Mouse (Mus musculus) layer of hippocampus, adult 9-11 months (tissue): ENCODE results near the gene Rufy3.

Experiments
- DNase-seq: peaks from one replicate; pipeline ENCODE4 v3.0.0; 2022

Rufy3 gene

DNA sequence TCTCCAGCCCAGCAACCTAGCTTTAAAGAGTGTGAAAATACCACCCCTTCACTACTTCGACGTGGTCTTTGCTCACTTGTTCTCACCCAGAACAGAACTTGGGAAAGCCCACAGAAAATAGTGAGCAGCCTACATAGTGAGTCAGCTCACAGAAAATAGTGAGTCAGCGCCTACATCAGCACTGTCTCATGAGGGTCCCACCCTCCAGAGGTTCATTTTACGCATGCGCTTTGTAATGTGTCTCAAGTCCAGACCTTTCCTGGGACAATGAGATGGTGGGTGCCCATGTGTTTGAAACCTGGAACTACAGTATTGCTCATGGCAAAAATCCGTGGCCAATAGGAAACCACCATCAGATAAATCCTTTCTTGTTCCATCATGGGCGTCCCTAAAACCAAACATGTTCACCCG lies 123.2 kb downstream of the Rufy3 start:
- DNase-seq = no peak

DNA sequence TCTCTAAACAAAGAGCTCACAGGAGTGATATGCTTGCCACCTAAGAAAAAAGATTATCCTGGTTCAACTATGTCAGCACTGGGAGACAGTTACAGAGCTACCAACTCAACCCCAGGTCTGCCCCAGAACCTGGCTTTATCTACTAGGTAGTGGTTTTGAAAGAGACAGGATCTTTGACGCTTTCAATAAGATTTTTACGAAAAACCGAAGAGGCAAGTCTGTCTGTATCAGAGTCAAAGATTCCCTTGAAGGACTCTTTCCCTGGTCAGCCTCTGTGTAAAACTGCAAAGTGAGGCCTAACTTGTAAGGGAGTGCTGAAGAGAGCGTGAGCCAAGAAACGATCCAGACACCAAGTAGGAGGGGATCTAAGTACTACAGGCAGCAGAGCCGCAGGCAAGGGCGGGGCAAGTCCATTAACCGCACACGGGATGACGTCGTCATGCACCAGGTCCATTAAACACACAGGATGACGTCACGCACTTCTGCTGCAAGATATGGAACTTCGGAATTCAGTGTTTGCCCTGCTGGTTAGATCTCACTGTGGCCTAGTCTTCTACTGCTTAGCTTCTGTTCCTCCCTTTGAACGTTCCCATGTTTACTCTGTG lies 123.8 kb downstream of the Rufy3 start:
- DNase-seq = no peak

- DNase-seq = no peak
These were observed 124.6 kb downstream of the Rufy3 start for GRCm38 (mm10) chr5:88689279-88689938.

- DNase-seq = no peak
These were observed 126.1 kb downstream of the Rufy3 start for GRCm38 (mm10) chr5:88690681-88691505.

DNA sequence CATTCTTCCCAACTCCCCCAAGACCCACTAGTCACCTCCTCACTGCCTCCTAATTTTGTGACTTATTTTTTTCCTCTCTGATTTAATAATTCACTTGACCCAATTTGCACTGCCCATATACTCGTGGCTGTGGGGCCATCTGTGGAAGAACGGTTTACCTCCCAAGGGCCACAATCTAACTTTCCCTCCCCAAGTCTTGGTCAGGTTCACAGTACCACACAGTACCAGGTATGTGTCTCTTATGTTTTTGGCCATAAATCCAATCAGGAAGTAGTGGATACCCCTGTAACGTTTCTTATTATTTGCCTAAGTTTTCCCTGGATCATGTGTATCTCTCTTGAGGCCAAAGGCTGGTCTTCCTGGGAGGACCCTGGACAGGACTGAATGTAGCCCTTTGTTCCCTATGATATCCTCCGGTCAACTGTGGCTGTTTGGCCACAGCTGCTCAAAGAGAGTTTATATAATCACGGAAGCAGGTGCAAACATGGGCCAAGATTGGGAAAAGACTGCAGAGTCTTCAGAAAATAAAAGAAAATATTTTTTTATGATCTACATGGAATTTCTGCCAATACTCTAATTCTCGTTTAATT lies 126.8 kb downstream of the Rufy3 start:
- DNase-seq = no peak

DNA sequence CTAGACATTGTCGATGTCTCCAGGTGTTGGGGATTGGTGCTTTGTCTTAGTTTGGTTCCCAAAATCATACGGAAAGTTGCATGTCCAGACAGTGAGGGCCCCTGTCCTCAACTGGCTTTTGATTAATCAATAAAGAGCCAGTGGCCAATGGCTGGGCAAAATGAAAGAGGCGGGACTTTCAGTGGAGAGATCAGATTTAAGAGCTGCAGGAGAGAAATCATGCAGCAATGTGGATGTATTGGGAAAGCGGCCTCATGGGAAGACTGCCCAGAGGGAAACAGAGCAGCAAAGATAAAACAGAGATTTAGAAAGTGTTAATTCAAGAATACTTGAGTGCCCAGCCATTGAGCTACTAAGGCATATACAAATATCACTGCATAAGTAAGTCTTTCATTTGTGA lies 127.7 kb downstream of the Rufy3 start:
- DNase-seq = no peak

DNA sequence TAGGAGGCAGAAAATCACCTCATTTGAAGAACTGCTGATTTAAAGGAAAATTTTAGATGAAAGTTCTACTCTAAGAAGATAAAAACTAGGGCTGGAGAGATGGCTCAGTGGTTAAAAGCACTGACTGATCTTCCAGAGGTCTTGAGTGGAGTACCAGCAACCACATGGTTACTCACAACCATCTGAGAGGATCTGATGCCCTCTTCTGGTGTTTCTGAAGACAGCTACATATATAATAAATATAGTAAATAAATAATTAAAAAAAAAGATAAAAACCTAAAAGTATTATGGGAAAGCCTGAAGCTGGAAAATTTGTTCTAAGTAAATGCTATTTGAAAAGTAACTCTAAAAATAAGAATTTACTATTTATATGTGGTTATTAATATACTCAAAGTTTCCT lies 128.2 kb downstream of the Rufy3 start:
- DNase-seq = no peak

DNA sequence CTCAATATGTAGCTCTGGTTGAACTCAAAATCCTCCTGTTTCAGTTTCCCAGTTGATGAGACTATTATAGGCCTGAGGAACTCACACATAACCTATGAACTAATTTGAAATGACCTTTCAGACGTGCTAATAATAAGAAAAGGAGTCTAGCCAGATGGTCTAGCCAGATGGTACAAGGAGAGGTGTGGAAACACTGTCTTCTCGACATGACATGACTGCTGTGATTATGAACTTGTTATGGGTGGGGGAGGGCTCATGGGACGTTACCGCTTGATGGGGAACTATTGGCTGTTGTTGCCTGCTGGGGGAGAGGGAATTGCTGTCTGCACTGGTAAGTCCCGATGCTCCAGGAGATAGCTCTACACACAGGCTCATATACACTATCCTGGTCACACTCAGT lies 132.5 kb downstream of the Rufy3 start:
- no peak for DNase-seq

- no peak for DNase-seq
These were observed 134.5 kb downstream of the Rufy3 start for GRCm38 (mm10) chr5:88699251-88699913.
